Mouse (Mus musculus) liver, postnatal 0 days (tissue): ENCODE results near the gene Radil.

Experiments used
- CTCF ChIP-seq: sonication (generic); IDR thresholded peaks from 2 replicates; pipeline ENCODE4 v1.5.1; 2016; ENCODE audit warnings: antibody characterized with exemption, low read depth
- EP300 ChIP-seq: IDR thresholded peaks from 2 replicates; pipeline ENCODE4 v1.6.1; 2016; ENCODE audit warnings: antibody characterized with exemption, low read depth, mild to moderate bottlenecking

DNA sequence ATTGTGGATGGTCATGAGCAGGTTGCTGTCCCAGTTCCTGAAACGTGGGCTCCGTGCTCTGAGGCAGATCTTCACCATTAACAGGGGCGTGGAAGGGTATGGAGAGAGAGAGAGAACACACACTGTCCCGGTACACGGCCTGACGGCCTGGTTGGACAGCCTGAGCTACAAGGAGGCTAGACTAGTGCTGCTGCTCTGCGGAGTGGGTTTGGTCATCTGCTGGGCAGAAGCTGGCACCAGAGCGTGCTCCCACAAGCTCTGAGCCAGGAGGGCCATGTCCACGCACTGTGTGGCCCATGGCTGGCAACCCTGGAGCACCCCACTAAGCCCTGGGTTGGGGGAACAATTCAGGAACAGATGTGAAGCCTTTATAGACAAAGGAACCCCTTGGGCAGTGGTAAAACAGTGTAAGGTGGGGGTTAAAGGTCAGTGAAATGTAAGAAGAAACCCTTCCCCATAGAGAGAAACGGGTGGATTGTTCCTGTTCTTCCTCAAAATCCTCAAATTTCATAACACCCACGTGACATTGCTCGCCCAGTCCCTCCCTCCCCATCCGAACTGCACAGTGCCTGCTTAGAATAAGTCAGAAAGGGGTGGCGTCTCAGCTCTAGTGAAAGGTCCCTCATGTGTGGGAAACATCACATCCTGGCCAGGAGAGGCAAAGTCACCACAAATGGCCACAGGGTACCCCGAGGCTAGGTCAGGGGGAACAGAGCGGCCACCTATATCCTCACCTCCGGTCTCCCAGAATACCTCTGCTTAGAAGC, 91.9 kb downstream of the Radil start:
- TF ChIP-seq CTCF, result no peak
- TF ChIP-seq EP300, result no peak
